Mouse (Mus musculus): ENCODE data around the gene Cmtm6.
A peak's percentile ranks its signal among the peaks of the same experiment; 100 is the strongest.

Gene Cmtm6

DNA sequence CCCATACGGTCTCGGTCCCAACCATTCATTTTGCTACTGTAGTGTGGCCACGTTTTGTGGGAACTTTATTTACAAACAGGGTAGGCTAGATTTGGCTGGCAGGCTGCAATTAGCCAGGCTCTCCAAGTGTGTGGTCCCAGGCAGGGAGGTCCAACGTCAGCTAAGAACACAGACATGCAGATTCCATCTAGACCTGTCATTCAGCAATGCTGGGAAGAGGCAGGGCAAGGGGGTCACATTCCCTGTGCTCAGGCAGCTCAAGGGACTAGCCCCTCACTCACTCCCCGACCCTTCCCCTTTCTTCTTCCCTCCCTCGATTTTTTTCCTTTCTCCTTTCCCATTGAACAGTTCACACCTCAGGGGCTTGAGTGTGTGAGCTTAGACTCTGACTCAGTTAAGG lies 67.9 kb downstream of the Cmtm6 start:
- peak; percentile 48 for DNase-seq (ENCODE audit: low spot score)

All from retina, embryonic 14.5 days (tissue).